Mouse (Mus musculus) hindbrain, embryonic 11.5 days (tissue): ENCODE measurements around the gene Atg2b. TPM values are rescaled to one million over a fixed set of nuclear protein-coding genes. Genes with fewer than 3 reads are reported as not detected.

ENCODE experiments used
- ATAC-seq: fragments of 200-750 bp; cut with Nextera tagmentation; 2 replicates; pipeline ENCODE4 v1.8.0; 2017; ENCODE audit warnings: mild to moderate bottlenecking, moderate TSS enrichment, moderate library complexity; ENCODE audit not compliant: low FRiP score
- DNase-seq: peaks from one replicate; pipeline ENCODE4 v3.0.0-alpha.2; 2015; ENCODE audit warnings: low spot score
- H3K27ac ChIP-seq: fragments of 300-500 bp; sonication (generic); 2 replicates; pipeline ENCODE4 v1.5.1; 2014; ENCODE audit warnings: mild to moderate bottlenecking, low read depth, low read length
- H3K27me3 ChIP-seq: fragments of 300-500 bp; sonication (generic); 2 replicates; pipeline ENCODE4 v1.6.1; 2014; ENCODE audit warnings: mild to moderate bottlenecking, low read length, moderate library complexity, mixed read lengths; ENCODE audit not compliant: control insufficient read depth, insufficient read depth
- H3K36me3 ChIP-seq: fragments of 300-500 bp; sonication (generic); 2 replicates; pipeline ENCODE4 v1.6.1; 2014; ENCODE audit warnings: mild to moderate bottlenecking, low read length, moderate library complexity, mixed read lengths; ENCODE audit not compliant: control insufficient read depth, insufficient read depth
- H3K4me1 ChIP-seq: fragments of 300-500 bp; sonication (generic); replicated peaks from 2 replicates; pipeline ENCODE4 v1.6.1; 2014; ENCODE audit warnings: low read length, mixed read lengths; ENCODE audit not compliant: control insufficient read depth, insufficient read depth
- H3K4me2 ChIP-seq: fragments of 300-500 bp; sonication (generic); replicated peaks from 2 replicates; pipeline ENCODE4 v1.6.1; 2014; ENCODE audit warnings: mild to moderate bottlenecking, low read depth, low read length
- H3K4me3 ChIP-seq: fragments of 300-500 bp; sonication (generic); 2 replicates; pipeline ENCODE4 v1.5.1; 2014; ENCODE audit warnings: low read depth, low read length
- H3K9ac ChIP-seq: fragments of 300-500 bp; sonication (generic); 2 replicates; pipeline ENCODE4 v1.6.1; 2014; ENCODE audit warnings: low read depth, low read length
- H3K9me3 ChIP-seq: fragments of 300-500 bp; sonication (generic); 2 replicates; pipeline ENCODE4 v1.6.1; 2016; ENCODE audit warnings: low read length; ENCODE audit not compliant: control insufficient read depth
- WGBS: fragments of 180-500 bp; shearing (Covaris S2); extraction: QIAGEN DNeasy Blood & Tissue Kit; methylation state at CpG from one replicate; pipeline ENCODE4 v1.1.7; 2014; 5-methylcytosine and 5-hydroxymethylcytosine counted together
- polyA plus RNA-seq: library from polyadenylated mRNA; unstranded; fragments of >200 nt; fragmentation: Nextera tagmentation; extraction: Ambion mirVana; gene quantifications from 2 replicates; pipeline ENCODE4 v1.2.1, GENCODE M21; 2014

Atg2b gene
- polyA plus RNA-seq, 1 experiment from 2014 or later: 16.1 TPM

- no peak overlapping the region for H3K4me2 ChIP-seq
- H3K36me3 ChIP-seq: no peaks in the 10 kb centered on the region
- no peaks in the 10 kb centered on the region for H3K4me1 ChIP-seq
- no peak overlapping the region for H3K4me3 ChIP-seq
- ATAC-seq (peak; percentile 66), DNase-seq (peak; percentile 46)
- no peaks in the 10 kb centered on the region for H3K27me3 ChIP-seq
- WGBS: 39% methylated on average over 14 of the region's 14 CpGs
- H3K9me3 ChIP-seq: no peaks in the 10 kb centered on the region
- no peak overlapping the region for H3K9ac ChIP-seq
- H3K27ac ChIP-seq: peak overlapping the region; percentile 47; the same call in 1 of the 2 replicates
Observed at GRCm38 (mm10) chr12:105721452-105722132, 36.6 kb upstream of the Atg2b start.

- no peak overlapping the region for H3K27ac ChIP-seq
- H3K4me1 ChIP-seq: no peaks in the 10 kb centered on the region
- DNase-seq (no peak), ATAC-seq (no peak)
- no peak overlapping the region for H3K4me2 ChIP-seq
- no peaks in the 10 kb centered on the region for H3K9me3 ChIP-seq
- no peak overlapping the region for H3K4me3 ChIP-seq
- H3K9ac ChIP-seq: no peak overlapping the region
- H3K27me3 ChIP-seq: no peaks in the 10 kb centered on the region
- WGBS: 69% methylated on average over 3 of the region's 3 CpGs
- H3K36me3 ChIP-seq: no peaks in the 10 kb centered on the region
Observed at GRCm38 (mm10) chr12:105720196-105720595, 35.2 kb upstream of the Atg2b start.

- no peak overlapping the region for H3K27ac ChIP-seq
- H3K4me2 ChIP-seq: no peak overlapping the region
- DNase-seq (no peak), ATAC-seq (no peak)
- no peaks in the 10 kb centered on the region for H3K4me1 ChIP-seq
- no peaks in the 10 kb centered on the region for H3K9me3 ChIP-seq
- no peak overlapping the region for H3K9ac ChIP-seq
- H3K27me3 ChIP-seq: no peaks in the 10 kb centered on the region
- no peaks in the 10 kb centered on the region for H3K36me3 ChIP-seq
- 68% methylated on average over 17 of the region's 17 CpGs for WGBS
- H3K4me3 ChIP-seq: no peak overlapping the region
Observed at GRCm38 (mm10) chr12:105718616-105719015, 33.6 kb upstream of the Atg2b start.

- H3K36me3 ChIP-seq: no peaks in the 10 kb centered on the region
- DNase-seq: peak; percentile 78
- H3K4me1 ChIP-seq: no peaks in the 10 kb centered on the region
- H3K27me3 ChIP-seq: no peaks in the 10 kb centered on the region
- WGBS: 11% methylated on average over 22 of the region's 22 CpGs
- peak; percentile 86 for ATAC-seq
- no peaks in the 10 kb centered on the region for H3K9me3 ChIP-seq
- no peak within 1 kb of the TSS for H3K9ac ChIP-seq
- no peak within 1 kb of the TSS for H3K4me3 ChIP-seq
- H3K27ac ChIP-seq: no peak within 1 kb of the TSS
- H3K4me2 ChIP-seq: no peak within 1 kb of the TSS
Observed at GRCm38 (mm10) chr12:105705799-105706487, 20.9 kb upstream of the Atg2b start, which contains the start of gene Ak7. Ak7 (plus strand) TSS chr12:105705976.

GRCm38 (mm10) chr12:105700433-105700832 lies 15.4 kb upstream of the Atg2b start:
- WGBS: 93% methylated on average over 12 of the region's 12 CpGs
- no peak overlapping the region for H3K4me2 ChIP-seq
- ATAC-seq: no peak
- no peaks in the 10 kb centered on the region for H3K27me3 ChIP-seq
- no peak overlapping the region for H3K4me3 ChIP-seq
- H3K36me3 ChIP-seq: peaks cover 6% of the 10 kb centered on the region; the same call in 1 of the 2 replicates
- no peaks in the 10 kb centered on the region for H3K4me1 ChIP-seq
- H3K27ac ChIP-seq: no peak overlapping the region
- H3K9me3 ChIP-seq: no peaks in the 10 kb centered on the region
- no peak for DNase-seq
- H3K9ac ChIP-seq: no peak overlapping the region

GRCm38 (mm10) chr12:105697104-105697780 lies 12.2 kb upstream of the Atg2b start:
- Histone ChIP-seq H3K4me3 (no peak overlapping the region), H3K4me2 (no peak overlapping the region), H3K9ac (no peak overlapping the region), H3K4me1 (no peaks in the 10 kb centered on the region), H3K36me3 (peaks cover 8% of the 10 kb centered on the region; the same call in 1 of the 2 replicates), H3K27ac (no peak overlapping the region), H3K9me3 (no peaks in the 10 kb centered on the region), H3K27me3 (no peaks in the 10 kb centered on the region)
- DNase-seq (no peak), ATAC-seq (no peak)
- 92% methylated on average over 8 of the region's 8 CpGs for WGBS

- Histone ChIP-seq H3K4me2 (no peak overlapping the region), H3K27ac (no peak overlapping the region), H3K36me3 (peaks cover 8% of the 10 kb centered on the region; the same call in 1 of the 2 replicates), H3K4me1 (no peaks in the 10 kb centered on the region), H3K27me3 (no peaks in the 10 kb centered on the region), H3K9me3 (no peaks in the 10 kb centered on the region), H3K9ac (no peak overlapping the region), H3K4me3 (no peak overlapping the region)
- DNase-seq: no peak
- ATAC-seq: no peak
- 83% methylated on average over 7 of the region's 7 CpGs for WGBS
Observed at GRCm38 (mm10) chr12:105695848-105696247, 10.8 kb upstream of the Atg2b start.

GRCm38 (mm10) chr12:105694021-105694420 lies 9.0 kb upstream of the Atg2b start:
- Histone ChIP-seq H3K36me3 (0 out of 2 replicates have a peak, but pooled peaks cover 3% of the 10 kb centered on the region), H3K9ac (no peak overlapping the region), H3K4me3 (no peak overlapping the region), H3K4me2 (no peak overlapping the region), H3K27ac (no peak overlapping the region), H3K9me3 (no peaks in the 10 kb centered on the region), H3K27me3 (no peaks in the 10 kb centered on the region), H3K4me1 (no peaks in the 10 kb centered on the region)
- DNase-seq (no peak), ATAC-seq (no peak)
- 94% methylated on average over 2 of the region's 2 CpGs for WGBS
